Mouse (Mus musculus) ES-Bruce4 (cell line): ENCODE measurements around the gene Svop. TPM values are rescaled to one million over a fixed set of nuclear protein-coding genes. Genes with fewer than 3 reads are reported as not detected.

Source experiments
- H3K27ac ChIP-seq: 2 replicates; pipeline ENCODE4 v1.5.1; 2012; ENCODE audit warnings: low read length, inconsistent platforms; ENCODE audit not compliant: insufficient read depth
- H3K27me3 ChIP-seq: 2 replicates; pipeline ENCODE4 v1.6.1; 2012; ENCODE audit warnings: mild to moderate bottlenecking, low read length, inconsistent platforms; ENCODE audit not compliant: control insufficient read depth, poor library complexity, insufficient read depth, severe bottlenecking
- H3K36me3 ChIP-seq: 2 replicates; pipeline ENCODE4 v1.6.1; 2012; ENCODE audit warnings: inconsistent platforms, mild to moderate bottlenecking, low read length, moderate library complexity; ENCODE audit not compliant: control insufficient read depth, poor library complexity, insufficient read depth, severe bottlenecking
- H3K4me1 ChIP-seq: one replicate; pipeline ENCODE4 v1.8.1; 2011; ENCODE audit warnings: low read length; ENCODE audit not compliant: control insufficient read depth, insufficient read depth
- H3K4me3 ChIP-seq: 2 replicates; pipeline ENCODE4 v1.5.1; 2011; ENCODE audit warnings: low read depth, mild to moderate bottlenecking, low read length
- H3K9ac ChIP-seq: 2 replicates; pipeline ENCODE4 v1.6.1; 2012; ENCODE audit warnings: low read depth, mild to moderate bottlenecking, inconsistent platforms; ENCODE audit not compliant: poor library complexity, severe bottlenecking
- H3K9me3 ChIP-seq: replicated peaks from 2 replicates; pipeline ENCODE4 v1.6.1; 2012; ENCODE audit warnings: mild to moderate bottlenecking, low read length, inconsistent platforms; ENCODE audit not compliant: control insufficient read depth, poor library complexity, insufficient read depth, severe bottlenecking
- CTCF ChIP-seq: IDR thresholded peaks from one replicate; pipeline ENCODE4 v1.8.1; 2011; ENCODE audit warnings: low read depth, low read length
- EP300 ChIP-seq: IDR thresholded peaks from 2 replicates; pipeline ENCODE4 v1.6.1; 2011; ENCODE audit warnings: low read depth, low read length; ENCODE audit not compliant: insufficient read depth
- POLR2A ChIP-seq: IDR thresholded peaks from one replicate; pipeline ENCODE4 v1.8.1; 2011; ENCODE audit warnings: low read length; ENCODE audit not compliant: insufficient read depth
- polyA plus RNA-seq: library from polyadenylated mRNA; stranded (reverse); fragments of >200 nt; gene quantifications from 2 replicates; pipeline ENCODE4 v1.2.4, GENCODE M21; 2011; ENCODE audit warnings: low read depth; ENCODE audit not compliant: missing spikeins, insufficient read depth, insufficient read length

The Svop gene
- polyA plus RNA-seq, 1 experiment: 11.0 TPM

DNA sequence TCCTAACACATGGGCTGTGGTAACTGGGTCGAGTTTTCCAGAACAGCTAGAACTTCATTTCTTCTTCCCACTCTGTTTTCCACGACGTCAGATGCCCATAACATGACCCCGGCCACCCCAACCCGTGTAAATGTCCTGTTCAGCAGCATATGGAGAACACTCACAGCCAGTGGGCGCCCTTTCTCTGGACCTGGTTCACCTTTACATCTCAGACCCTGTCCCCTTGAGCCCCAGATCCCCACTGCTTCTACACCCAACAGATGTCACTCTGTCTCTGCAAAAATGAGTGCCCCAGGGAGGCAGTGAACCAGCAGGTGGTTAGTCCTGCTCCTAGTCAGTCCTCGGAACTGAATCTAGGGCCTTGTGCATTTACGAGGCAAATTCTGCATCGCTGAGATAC, 23.4 kb downstream of the Svop start:
- Histone ChIP-seq H3K9ac (no peak overlapping the region), H3K27ac (no peak overlapping the region), H3K9me3 (no peaks in the 10 kb centered on the region), H3K27me3 (no peaks in the 10 kb centered on the region), H3K4me3 (no peak overlapping the region), H3K4me1 (no peaks in the 10 kb centered on the region), H3K36me3 (no peaks in the 10 kb centered on the region)
- TF ChIP-seq EP300 (no peak), POLR2A (no peak), CTCF (no peak)

DNA sequence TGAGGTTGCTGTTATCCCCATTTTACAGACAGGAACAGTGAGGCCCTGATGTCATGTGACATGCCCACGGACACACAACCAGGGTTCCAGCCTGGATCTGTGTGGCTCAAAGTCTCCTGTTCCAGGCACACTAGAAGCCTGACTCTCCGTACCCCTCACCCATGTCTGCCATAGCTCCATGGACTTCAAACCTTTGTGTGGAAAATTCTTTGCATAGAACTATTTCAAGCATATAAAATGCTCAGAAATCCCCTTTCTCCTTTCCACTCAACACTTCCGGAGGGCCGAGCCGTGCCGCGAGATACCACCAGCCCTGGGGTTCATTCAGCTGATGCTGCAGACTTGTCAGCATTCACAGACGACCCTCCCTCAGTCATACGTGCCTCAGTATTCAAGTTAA, 23.8 kb downstream of the Svop start:
- Histone ChIP-seq H3K27me3 (no peaks in the 10 kb centered on the region), H3K27ac (no peak overlapping the region), H3K9ac (no peak overlapping the region), H3K36me3 (no peaks in the 10 kb centered on the region), H3K4me1 (no peaks in the 10 kb centered on the region), H3K9me3 (no peaks in the 10 kb centered on the region), H3K4me3 (no peak overlapping the region)
- no peak for TF ChIP-seq EP300
- no peak for TF ChIP-seq CTCF
- TF ChIP-seq POLR2A: no peak

DNA sequence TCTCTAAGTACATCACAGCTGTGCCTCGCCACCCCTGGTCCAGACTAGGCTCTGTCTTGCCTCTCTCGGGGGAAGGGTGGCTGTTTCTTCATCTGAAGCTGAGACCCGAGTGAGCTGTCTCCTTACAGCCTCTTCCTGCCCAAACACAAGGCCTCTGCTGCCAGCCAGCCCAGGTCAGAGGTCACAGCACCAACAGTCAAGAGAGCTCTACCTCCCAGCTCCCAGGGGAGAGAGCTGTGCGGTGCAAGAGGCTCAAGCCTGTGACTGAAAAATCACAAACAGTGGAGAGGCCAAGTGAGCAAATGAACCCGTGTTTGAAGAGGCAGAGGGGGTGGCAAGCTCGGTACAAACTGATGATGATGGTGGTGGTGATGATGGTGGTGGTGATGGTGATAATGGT, 24.8 kb downstream of the Svop start:
- no peaks in the 10 kb centered on the region for H3K36me3 ChIP-seq
- H3K4me3 ChIP-seq: no peak overlapping the region
- H3K27me3 ChIP-seq: no peaks in the 10 kb centered on the region
- no peak for TF ChIP-seq POLR2A
- no peak for TF ChIP-seq EP300
- TF ChIP-seq CTCF: no peak
- H3K27ac ChIP-seq: no peak overlapping the region
- no peak overlapping the region for H3K9ac ChIP-seq
- H3K9me3 ChIP-seq: no peaks in the 10 kb centered on the region
- H3K4me1 ChIP-seq: no peaks in the 10 kb centered on the region

GRCm38 (mm10) chr5:114065161-114065560, 26.2 kb downstream of the Svop start, which contains the start of gene Usp30:
Gene Usp30 (plus strand): TSS chr5:114065461.
- no peaks in the 10 kb centered on the region for H3K4me1 ChIP-seq
- no peaks in the 10 kb centered on the region for H3K27me3 ChIP-seq
- no peaks in the 10 kb centered on the region for H3K36me3 ChIP-seq
- H3K9ac ChIP-seq: no peak within 1 kb of the TSS
- TF ChIP-seq POLR2A: no peak
- no peak for TF ChIP-seq CTCF
- no peak for TF ChIP-seq EP300
- no peak within 1 kb of the TSS for H3K27ac ChIP-seq
- no peak within 1 kb of the TSS for H3K4me3 ChIP-seq
- H3K9me3 ChIP-seq: no peaks in the 10 kb centered on the region

DNA sequence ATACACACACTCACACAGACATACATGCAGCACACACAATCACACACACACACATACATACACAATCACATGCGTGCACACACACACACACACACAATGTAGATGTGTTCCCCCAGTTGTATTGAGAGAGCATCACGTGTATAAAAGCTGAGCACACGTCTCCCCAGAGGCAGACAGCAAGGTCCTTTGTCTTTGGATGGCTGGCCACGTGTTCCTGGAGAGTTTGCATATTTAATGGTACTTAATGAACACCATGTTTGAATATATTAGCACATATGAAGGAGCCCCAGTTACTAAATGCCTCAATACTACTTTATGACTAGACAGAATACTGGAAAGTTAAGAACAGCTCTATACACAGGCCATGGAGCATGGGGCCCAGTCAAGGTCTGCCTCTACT, 27.4 kb downstream of the Svop start:
- Histone ChIP-seq H3K9me3 (no peaks in the 10 kb centered on the region), H3K36me3 (no peaks in the 10 kb centered on the region), H3K27me3 (no peaks in the 10 kb centered on the region), H3K4me3 (no peak overlapping the region), H3K9ac (no peak overlapping the region), H3K27ac (no peak overlapping the region), H3K4me1 (no peaks in the 10 kb centered on the region)
- TF ChIP-seq POLR2A (no peak), EP300 (no peak), CTCF (no peak)

DNA sequence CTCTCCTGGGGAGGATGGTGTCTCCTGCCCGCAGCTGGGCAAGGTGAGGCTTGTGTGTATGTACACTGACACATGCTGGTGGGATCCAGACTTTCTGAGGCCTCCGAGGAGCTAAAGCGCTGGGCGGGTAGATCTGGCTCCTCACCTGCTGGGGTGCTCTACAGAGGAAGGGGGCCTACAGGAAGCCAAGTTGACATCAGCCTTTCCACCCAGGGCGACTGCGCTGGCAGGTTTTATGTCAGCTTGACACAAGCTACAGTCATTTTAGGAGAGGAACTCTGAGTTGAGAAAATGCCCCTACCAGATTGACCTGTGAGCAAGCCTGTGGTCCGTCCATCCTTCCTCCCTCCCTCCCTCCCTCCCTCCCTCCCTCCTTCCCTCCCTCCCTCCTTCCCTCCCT, 29.7 kb downstream of the Svop start:
- Histone ChIP-seq H3K27ac (no peak overlapping the region), H3K9ac (no peak overlapping the region)

More for the DNA sequence above, 29.7 kb downstream of the Svop start:
- Histone ChIP-seq H3K36me3 (no peaks in the 10 kb centered on the region), H3K9me3 (no peaks in the 10 kb centered on the region), H3K4me3 (no peak overlapping the region), H3K4me1 (no peaks in the 10 kb centered on the region), H3K27me3 (no peaks in the 10 kb centered on the region)
- TF ChIP-seq POLR2A (no peak), EP300 (no peak), CTCF (no peak)
